Mouse (Mus musculus): ENCODE data around the gene Svs3b. TPM values are rescaled to one million over a fixed set of nuclear protein-coding genes. Genes with fewer than 3 reads are reported as not detected.
"Not testable (repeated sequence)": the region's sequence is repeated elsewhere in the genome, so short reads cannot be mapped to it uniquely, and the experiment has no call there.

The Svs3b gene
- not detected in 2 replicates for polyA plus RNA-seq (2012; rRNA removed)

GRCm38 (mm10) chr2:164256540-164256939 lies at the start of gene Svs3b:
TSS of gene Svs3b (minus strand) at chr2:164256640.
- not testable (repeated sequence) for DNase-seq (ENCODE audit: low read depth)

GRCm38 (mm10) chr2:164288968-164289367 lies 32.5 kb upstream of the Svs3b start, which contains the start of gene Svs3a:
TSS of gene Svs3a (plus strand) at chr2:164289268.
- not testable (repeated sequence) for DNase-seq (ENCODE audit: low read depth)

- TF ChIP-seq POLR2A (IDR thresholded peaks at IDR 0.05; ENCODE audit: borderline replicate concordance, extremely low read depth, insufficient read depth, insufficient read length, poor library complexity, severe bottlenecking) (no peak), CTCF (IDR thresholded peaks at IDR 0.05; ENCODE audit: borderline replicate concordance, extremely low read depth, insufficient read depth, insufficient read length) (no peak)
These were observed 21.9 kb upstream of the Svs3b start, which contains the start of gene Svs4 for GRCm38 (mm10) chr2:164278359-164278758. TSS of gene Svs4 (minus strand) at chr2:164278459.

GRCm38 (mm10) chr2:164238366-164238765 lies 18.1 kb downstream of the Svs3b start, which contains the start of gene Svs2:
TSS of gene Svs2 (minus strand) at chr2:164238466.
- DNase-seq (ENCODE audit: low read depth): no peak
- TF ChIP-seq CTCF (IDR thresholded peaks at IDR 0.05; ENCODE audit: borderline replicate concordance, extremely low read depth, insufficient read depth, insufficient read length) (no peak), POLR2A (IDR thresholded peaks at IDR 0.05; ENCODE audit: borderline replicate concordance, extremely low read depth, insufficient read depth, insufficient read length, poor library complexity, severe bottlenecking) (no peak)

More at GRCm38 (mm10) chr2:164278359-164278758, 21.9 kb upstream of the Svs3b start, which contains the start of gene Svs4:
- no peak for DNase-seq (ENCODE audit: low read depth)

- TF ChIP-seq CTCF (IDR thresholded peaks at IDR 0.05; ENCODE audit: borderline replicate concordance, extremely low read depth, insufficient read depth, insufficient read length) (no peak), POLR2A (IDR thresholded peaks at IDR 0.05; ENCODE audit: borderline replicate concordance, extremely low read depth, insufficient read depth, insufficient read length, poor library complexity, severe bottlenecking) (no peak)
- no peak for DNase-seq (ENCODE audit: low read depth)
These were observed 23.8 kb downstream of the Svs3b start for GRCm38 (mm10) chr2:164232671-164233070.

- TF ChIP-seq CTCF (IDR thresholded peaks at IDR 0.05; ENCODE audit: borderline replicate concordance, extremely low read depth, insufficient read depth, insufficient read length) (no peak), POLR2A (IDR thresholded peaks at IDR 0.05; ENCODE audit: borderline replicate concordance, extremely low read depth, insufficient read depth, insufficient read length, poor library complexity, severe bottlenecking) (no peak)
These were observed 27.9 kb downstream of the Svs3b start for GRCm38 (mm10) chr2:164228361-164229070.

GRCm38 (mm10) chr2:164221522-164221921 lies 34.9 kb downstream of the Svs3b start, which contains the start of gene Wfdc15b:
TSS of gene Wfdc15b (minus strand) at chr2:164221660.
- TF ChIP-seq CTCF (IDR thresholded peaks at IDR 0.05; ENCODE audit: borderline replicate concordance, extremely low read depth, insufficient read depth, insufficient read length) (no peak), POLR2A (IDR thresholded peaks at IDR 0.05; ENCODE audit: borderline replicate concordance, extremely low read depth, insufficient read depth, insufficient read length, poor library complexity, severe bottlenecking) (no peak)
- no peak for DNase-seq (ENCODE audit: low read depth)

More at GRCm38 (mm10) chr2:164228361-164229070, 27.9 kb downstream of the Svs3b start:
- no peak for DNase-seq (ENCODE audit: low read depth)

- no peak for TF ChIP-seq CTCF (IDR thresholded peaks at IDR 0.05; ENCODE audit: borderline replicate concordance, extremely low read depth, insufficient read depth, insufficient read length)
- TF ChIP-seq POLR2A (IDR thresholded peaks at IDR 0.05; ENCODE audit: borderline replicate concordance, extremely low read depth, insufficient read depth, insufficient read length, poor library complexity, severe bottlenecking): no peak
- DNase-seq (ENCODE audit: low read depth): no peak
These were observed 37.1 kb downstream of the Svs3b start for GRCm38 (mm10) chr2:164219295-164219694.

GRCm38 (mm10) chr2:164212711-164213110 lies 43.7 kb downstream of the Svs3b start:
- no peak for TF ChIP-seq CTCF (IDR thresholded peaks at IDR 0.05; ENCODE audit: borderline replicate concordance, extremely low read depth, insufficient read depth, insufficient read length)
- TF ChIP-seq POLR2A (IDR thresholded peaks at IDR 0.05; ENCODE audit: borderline replicate concordance, extremely low read depth, insufficient read depth, insufficient read length, poor library complexity, severe bottlenecking): no peak
- no peak for DNase-seq (ENCODE audit: low read depth)

GRCm38 (mm10) chr2:164210892-164211291 lies 45.5 kb downstream of the Svs3b start:
- TF ChIP-seq POLR2A (IDR thresholded peaks at IDR 0.05; ENCODE audit: borderline replicate concordance, extremely low read depth, insufficient read depth, insufficient read length, poor library complexity, severe bottlenecking) (no peak), CTCF (IDR thresholded peaks at IDR 0.05; ENCODE audit: borderline replicate concordance, extremely low read depth, insufficient read depth, insufficient read length) (no peak)
- no peak for DNase-seq (ENCODE audit: low read depth)

- DNase-seq (ENCODE audit: low read depth): no peak
- TF ChIP-seq POLR2A (IDR thresholded peaks at IDR 0.05; ENCODE audit: borderline replicate concordance, extremely low read depth, insufficient read depth, insufficient read length, poor library complexity, severe bottlenecking): no peak
- TF ChIP-seq CTCF (IDR thresholded peaks at IDR 0.05; ENCODE audit: borderline replicate concordance, extremely low read depth, insufficient read depth, insufficient read length): no peak
These were observed 49.8 kb downstream of the Svs3b start for GRCm38 (mm10) chr2:164206676-164207075.

GRCm38 (mm10) chr2:164206011-164206410 lies 50.4 kb downstream of the Svs3b start:
- DNase-seq (ENCODE audit: low read depth): not testable (repeated sequence)

Other genes starting within 250 kb of the Svs3b start
- 2.7 and 2.8 TPM in 2 replicates for gene Pabpc1l, start 231.2 kb downstream of the Svs3b start, polyA plus RNA-seq (2012; rRNA removed)
- gene Stk4, start 186.3 kb downstream of the Svs3b start, polyA plus RNA-seq (2012; rRNA removed): 21.7 and 24.8 TPM in 2 replicates
- gene Tomm34, start 185.5 kb downstream of the Svs3b start, polyA plus RNA-seq (2012; rRNA removed): 30.8 and 36.0 TPM in 2 replicates
- 0.83 and 1.5 TPM in 2 replicates for gene Kcns1, start 85.5 kb downstream of the Svs3b start, polyA plus RNA-seq (2012; rRNA removed)
- gene Wfdc5, start 73.9 kb downstream of the Svs3b start, polyA plus RNA-seq (2012; rRNA removed): not detected in 2 replicates
- gene Wfdc12, start 66.0 kb downstream of the Svs3b start, polyA plus RNA-seq (2012; rRNA removed): not detected in 2 replicates
- gene Wfdc15a, start 56.5 kb downstream of the Svs3b start, polyA plus RNA-seq (2012; rRNA removed): not detected in 2 replicates
- not detected in 2 replicates for gene Wfdc15b, start 35.0 kb downstream of the Svs3b start, polyA plus RNA-seq (2012; rRNA removed)
- not detected in 2 replicates for gene Svs2, start 18.2 kb downstream of the Svs3b start, polyA plus RNA-seq (2012; rRNA removed)
- not detected in 2 replicates for gene Svs4, start 21.8 kb upstream of the Svs3b start, polyA plus RNA-seq (2012; rRNA removed)
- gene Svs3a, start 32.6 kb upstream of the Svs3b start, polyA plus RNA-seq (2012; rRNA removed): not detected in 2 replicates
- not detected in 2 replicates for gene Svs6, start 60.1 kb upstream of the Svs3b start, polyA plus RNA-seq (2012; rRNA removed)
- not detected in 2 replicates for gene Svs5, start 76.1 kb upstream of the Svs3b start, polyA plus RNA-seq (2012; rRNA removed)
- gene Slpi, start 132.5 kb upstream of the Svs3b start, polyA plus RNA-seq (2012; rRNA removed): 0.22 TPM in 1 of 2 replicates, not detected in the other
- gene Rbpjl, start 146.5 kb upstream of the Svs3b start, polyA plus RNA-seq (2012; rRNA removed): 0.04 and 0.10 TPM in 2 replicates
- 1.8 and 2.5 TPM in 2 replicates for gene Matn4, start 148.5 kb upstream of the Svs3b start, polyA plus RNA-seq (2012; rRNA removed)
- 2.3 and 3.7 TPM in 2 replicates for gene Sdc4, start 187.2 kb upstream of the Svs3b start, polyA plus RNA-seq (2012; rRNA removed)
- gene Sys1, start 200.3 kb upstream of the Svs3b start, polyA plus RNA-seq (2012; rRNA removed): 69.6 and 82.0 TPM in 2 replicates
- 8.0 and 10.2 TPM in 2 replicates for gene Gm20458, start 204.3 kb upstream of the Svs3b start, polyA plus RNA-seq (2012; rRNA removed)
- gene Trp53tg5, start 217.1 kb upstream of the Svs3b start, polyA plus RNA-seq (2012; rRNA removed): not detected in 2 replicates
- 11.4 and 13.1 TPM in 2 replicates for gene Dbndd2, start 229.5 kb upstream of the Svs3b start, polyA plus RNA-seq (2012; rRNA removed)
- gene Pigt, start 240.9 kb upstream of the Svs3b start, polyA plus RNA-seq (2012; rRNA removed): 109 and 155 TPM in 2 replicates

All from brain, embryonic 14.5 days (tissue).